Mouse (Mus musculus) CH12.LX (cell line): ENCODE results near the gene D130043K22Rik. TPM values are rescaled to one million over a fixed set of nuclear protein-coding genes. Genes with fewer than 3 reads are reported as not detected.

ENCODE experiments used
- DNase-seq: peaks from one replicate; pipeline ENCODE4 v3.0.0-alpha.2; 2013; ENCODE audit errors: extremely low read depth
- H3K27ac ChIP-seq: 2 replicates; pipeline ENCODE4 v1.5.1; 2012; ENCODE audit warnings: low read depth, mild to moderate bottlenecking, control low read depth, moderate library complexity; ENCODE audit not compliant: insufficient read depth
- H3K27me3 ChIP-seq: replicated peaks from 2 replicates; pipeline ENCODE3; 2012; ENCODE audit warnings: inconsistent platforms
- H3K36me3 ChIP-seq, 2 experiments: replicated peaks in 1 of 2; 2 replicates each; pipeline versions ENCODE3 to v1.6.1; 2012; ENCODE audit warnings: inconsistent platforms in 1 of 2, low read length in 1 of 2, mild to moderate bottlenecking in 1 of 2, mixed read lengths in 1 of 2, moderate library complexity in 1 of 2; ENCODE audit not compliant: control insufficient read depth in 1 of 2, insufficient read depth in 1 of 2
- H3K4me1 ChIP-seq, 2 experiments: 2 replicates each; pipeline ENCODE4 v1.6.1; 2012; ENCODE audit warnings: inconsistent platforms in 1 of 2, moderate library complexity in 1 of 2; ENCODE audit not compliant: insufficient read depth in 2 of 2, control insufficient read depth in 1 of 2
- H3K4me2 ChIP-seq: 2 replicates; pipeline ENCODE4 v1.6.1; 2012; ENCODE audit warnings: low read depth, mild to moderate bottlenecking, control low read depth; ENCODE audit not compliant: poor library complexity, insufficient read depth, severe bottlenecking
- H3K4me3 ChIP-seq, 3 experiments: fragments of 150-350 bp in 1 of 3; sonication (generic) in 1 of 3; replicated peaks in 1 of 3; 2 replicates each; pipeline versions ENCODE3 to v1.5.1; 2011 to 2012; ENCODE audit warnings: low read depth in 2 of 3, low read length in 2 of 3, mild to moderate bottlenecking in 2 of 3, moderate library complexity in 2 of 3, control low read depth in 1 of 3, improper control_type of control experiment in 1 of 3, inconsistent platforms in 1 of 3, mixed read lengths in 1 of 3; ENCODE audit not compliant: poor library complexity in 1 of 3
- H3K79me2 ChIP-seq: replicated peaks from 2 replicates; pipeline ENCODE4 v1.6.1; 2012; ENCODE audit warnings: mild to moderate bottlenecking, moderate library complexity; ENCODE audit not compliant: control insufficient read depth, poor library complexity, insufficient read depth, severe bottlenecking; ENCODE audit errors: extremely low read depth
- H3K9ac ChIP-seq: 2 replicates; pipeline ENCODE4 v1.6.1; 2012; ENCODE audit warnings: low read depth, mild to moderate bottlenecking, control low read depth, moderate library complexity; ENCODE audit not compliant: insufficient read depth
- H3K9me3 ChIP-seq: replicated peaks from 2 replicates; pipeline ENCODE3; 2012; ENCODE audit warnings: low read length, inconsistent platforms, mixed read lengths
- BHLHE40 ChIP-seq: IDR thresholded peaks from 2 replicates; pipeline ENCODE4 v1.6.1; 2011; ENCODE audit warnings: mild to moderate bottlenecking, low read depth, low read length, improper control_type of control experiment
- CHD1 ChIP-seq: IDR thresholded peaks from 2 replicates; pipeline ENCODE4 v1.6.1; 2012; ENCODE audit warnings: low read depth, low read length, improper control_type of control experiment, inconsistent platforms
- E2F4 ChIP-seq: IDR thresholded peaks from 2 replicates; pipeline ENCODE4 v1.6.1; 2011; ENCODE audit warnings: low read depth, low read length, improper control_type of control experiment; ENCODE audit not compliant: insufficient replicate concordance
- ELF1 ChIP-seq: IDR thresholded peaks from 2 replicates; pipeline ENCODE4 v1.6.1; 2014; ENCODE audit warnings: low read depth, mild to moderate bottlenecking, inconsistent platforms, low read length, improper control_type of control experiment
- ETS1 ChIP-seq: conservative IDR thresholded peaks from 2 replicates; pipeline ENCODE4 v1.6.1; 2012; ENCODE audit warnings: low read depth, mild to moderate bottlenecking, inconsistent platforms, low read length, improper control_type of control experiment, moderate library complexity
- IRF4 ChIP-seq: IDR thresholded peaks from 2 replicates; pipeline ENCODE4 v1.6.1; 2014; ENCODE audit warnings: low read depth, mild to moderate bottlenecking, inconsistent platforms, low read length, improper control_type of control experiment
- JUND ChIP-seq: conservative IDR thresholded peaks from 2 replicates; pipeline ENCODE4 v1.6.1; 2011; ENCODE audit warnings: low read depth, low read length, improper control_type of control experiment
- MAFK ChIP-seq: IDR thresholded peaks from 2 replicates; pipeline ENCODE4 v1.6.1; 2011; ENCODE audit warnings: low read length, improper control_type of control experiment; ENCODE audit not compliant: insufficient replicate concordance
- MAX ChIP-seq: IDR thresholded peaks from 2 replicates; pipeline ENCODE4 v1.6.1; 2011; ENCODE audit warnings: low read length, improper control_type of control experiment
- MEF2A ChIP-seq: IDR thresholded peaks from 2 replicates; pipeline ENCODE4 v1.6.1; 2014; ENCODE audit warnings: low read depth, mild to moderate bottlenecking, inconsistent platforms, low read length, improper control_type of control experiment, borderline replicate concordance
- MYC ChIP-seq: IDR thresholded peaks from 2 replicates; pipeline ENCODE4 v1.6.1; 2011; ENCODE audit warnings: low read depth, mild to moderate bottlenecking, improper control_type of control experiment, low read length
- NRF1 ChIP-seq: IDR thresholded peaks from 2 replicates; pipeline ENCODE4 v1.6.1; 2014; ENCODE audit warnings: low read depth, mild to moderate bottlenecking, inconsistent platforms, low read length, improper control_type of control experiment, moderate library complexity
- SIN3A ChIP-seq: IDR thresholded peaks from 2 replicates; pipeline ENCODE4 v1.6.1; 2012; ENCODE audit warnings: low read length, improper control_type of control experiment, inconsistent platforms
- SMC3 ChIP-seq: IDR thresholded peaks from 2 replicates; pipeline ENCODE4 v1.6.1; 2011; ENCODE audit warnings: low read depth, low read length, improper control_type of control experiment
- USF1 ChIP-seq: IDR thresholded peaks from 2 replicates; pipeline ENCODE4 v1.6.1; 2014; ENCODE audit warnings: low read depth, mild to moderate bottlenecking, inconsistent platforms, low read length, improper control_type of control experiment
- USF2 ChIP-seq: conservative IDR thresholded peaks from 2 replicates; pipeline ENCODE4 v1.6.1; 2011; ENCODE audit warnings: low read depth, low read length, improper control_type of control experiment
- ZKSCAN1 ChIP-seq: IDR thresholded peaks from 2 replicates; pipeline ENCODE4 v1.6.1; 2012; ENCODE audit warnings: low read depth, inconsistent platforms, low read length, improper control_type of control experiment, borderline replicate concordance
- dilution Hi-C: fragments of 300-500 bp; cut with MboI; formaldehyde crosslinking; loops from 2 replicates; pipeline ENCODE4 v1.14.3; 2020; ENCODE audit warnings: low sequenced_read_pairs; ENCODE audit not compliant: extremely low pct_unique_long_range_greater_than_20kb, extremely low pct_ligation_motif_present
- in situ Hi-C: fragments of 300-500 bp; cut with MboI; formaldehyde crosslinking; loops from 3 replicates; pipeline ENCODE4 v1.14.3; 2019; ENCODE audit warnings: low sequenced_read_pairs, low pct_ligation_motif_present, low pct_unique_long_range_greater_than_20kb, mixed read lengths
- polyA plus RNA-seq: library from polyadenylated mRNA; unstranded; fragments of >175 nt; gene quantifications from 2 replicates; pipeline ENCODE4 v1.2.1, GENCODE M21; 2012; ENCODE audit warnings: low read depth; ENCODE audit not compliant: insufficient read length
- total RNA-seq, 2 experiments: library from RNA; depleted of rRNA; stranded (reverse); fragments of 300-350 nt in 1 of 2; fragments of >200 nt in 1 of 2; gene quantifications; 2 replicates each; pipeline ENCODE4 v1.2.3; 2012 to 2014

Gene D130043K22Rik
- total and polyA plus RNA-seq, 3 experiments = 0.04 to 0.25 (median 0.05) TPM

DNA sequence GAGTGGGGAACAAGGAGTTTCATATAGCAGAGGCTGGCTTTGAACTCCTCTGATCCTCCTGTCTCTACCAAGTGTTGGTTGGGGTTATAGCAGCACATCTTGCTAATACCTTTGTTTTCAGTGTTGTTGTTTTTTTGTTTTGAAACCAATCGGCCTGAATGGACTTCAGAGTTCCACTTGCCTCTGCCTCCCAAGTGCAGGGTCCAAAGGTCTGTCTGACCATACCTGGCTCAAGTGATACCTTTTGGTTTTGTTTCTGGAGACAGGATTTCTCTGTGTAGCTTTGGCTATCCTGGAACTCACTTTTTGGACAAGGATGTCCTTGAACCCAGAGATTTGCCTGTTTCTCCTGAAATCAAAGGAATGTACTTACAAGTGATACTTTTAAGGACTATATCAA is 25.0 kb upstream of the D130043K22Rik start:
- Histone ChIP-seq H3K27ac (no peak overlapping the region), H3K9me3 (no peaks in the 10 kb centered on the region), H3K27me3 (no peaks in the 10 kb centered on the region), H3K79me2 (no peaks in the 10 kb centered on the region; the same call in 1 of the 2 replicates), H3K36me3 (peaks cover 18 to 71% of the 10 kb centered on the region in 2 experiments)
- dilution Hi-C loops = no loop called here
- TF ChIP-seq MEF2A = no peak
- TF ChIP-seq CHD1 = no peak
- no peak for TF ChIP-seq ELF1
- TF ChIP-seq ETS1 = no peak
- TF ChIP-seq USF2 = no peak
- TF ChIP-seq NRF1 = no peak
- TF ChIP-seq JUND = no peak
- TF ChIP-seq USF1 = no peak
- no peak for TF ChIP-seq BHLHE40
- no peak for TF ChIP-seq MYC
- TF ChIP-seq E2F4 = no peak
- no peak for TF ChIP-seq SMC3
- no peak for TF ChIP-seq MAX
- TF ChIP-seq MAFK = no peak
- no peak for TF ChIP-seq SIN3A
- TF ChIP-seq, all 38 proteins: peak for 0
- Histone ChIP-seq H3K9ac (no peak overlapping the region), H3K4me2 (no peak overlapping the region), H3K4me1 (peaks cover 0 to 13% of the 10 kb centered on the region in 2 experiments; a peak in 2 of 4 replicates), H3K4me3 (no peak overlapping the region)
- in situ Hi-C loops = no loop called here
- DNase-seq = no peak

DNA sequence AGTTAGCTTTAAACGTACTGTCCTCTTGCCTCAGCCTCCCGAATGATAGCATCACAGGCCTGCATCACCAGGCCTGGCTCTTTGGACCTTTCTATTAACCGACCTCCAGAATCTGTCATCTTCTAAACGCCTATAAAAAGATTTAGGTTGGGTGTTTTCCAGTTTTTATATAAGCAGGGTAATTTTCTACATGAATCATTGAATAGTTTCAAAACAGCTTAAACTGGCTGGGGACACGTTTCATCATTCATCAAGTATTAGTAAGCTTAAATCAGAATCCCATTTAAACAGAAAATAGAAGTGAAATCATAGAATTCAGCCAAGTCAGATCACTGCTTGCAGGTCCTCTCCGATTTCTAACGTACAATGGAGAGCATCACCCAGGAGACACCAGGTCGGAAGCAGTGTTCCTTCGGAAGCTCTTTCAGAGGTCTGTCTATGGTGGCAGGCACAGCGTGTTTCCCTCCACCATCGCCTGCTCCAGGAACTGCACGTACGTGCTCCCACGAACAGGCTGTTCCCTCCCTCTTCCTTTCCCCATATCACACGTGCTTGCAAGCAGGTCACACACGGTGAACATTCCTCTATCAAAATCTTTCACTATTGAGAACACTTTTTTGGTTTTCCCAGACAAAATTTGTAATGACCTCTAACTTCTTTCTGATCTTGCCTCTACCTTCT is 22.1 kb upstream of the D130043K22Rik start:
- H3K79me2 ChIP-seq = no peaks in the 10 kb centered on the region; the same call in 1 of the 2 replicates
- H3K36me3 ChIP-seq = peaks cover 15 to 64% of the 10 kb centered on the region in 2 experiments
- no peak overlapping the region for H3K4me2 ChIP-seq
- peaks cover 0 to 2% of the 10 kb centered on the region in 2 experiments; a peak in 1 of 4 replicates for H3K4me1 ChIP-seq
- no peak for DNase-seq
- no peak overlapping the region for H3K4me3 ChIP-seq
- H3K27me3 ChIP-seq = no peaks in the 10 kb centered on the region
- no peak for TF ChIP-seq IRF4
- TF ChIP-seq ZKSCAN1 = no peak
- TF ChIP-seq MAX = no peak
- TF ChIP-seq, all 38 proteins: peak for 0
- Histone ChIP-seq H3K9ac (no peak overlapping the region), H3K27ac (no peak overlapping the region), H3K9me3 (no peaks in the 10 kb centered on the region)
- dilution Hi-C loops = no loop called here
- in situ Hi-C loops = no loop called here
